Mouse (Mus musculus) MEL (cell line): ENCODE results near the gene Dytn.
"Not testable (repeated sequence)": the region's sequence is repeated elsewhere in the genome, so short reads cannot be mapped to it uniquely, and the experiment has no call there.

Source experiments
- CTCF ChIP-seq, 3 experiments: IDR thresholded peaks in 2 of 3; conservative IDR thresholded peaks in 1 of 3; 2 replicates each; pipeline ENCODE4 v1.5.1; 2011 to 2012; ENCODE audit warnings: low read length in 3 of 3, low read depth in 2 of 3, mild to moderate bottlenecking in 2 of 3, improper control_type of control experiment in 1 of 3, inconsistent platforms in 1 of 3, mixed read lengths in 1 of 3, moderate library complexity in 1 of 3; ENCODE audit not compliant: control insufficient read depth in 1 of 3, insufficient read depth in 1 of 3, poor library complexity in 1 of 3, severe bottlenecking in 1 of 3
- E2F4 ChIP-seq: IDR thresholded peaks from 2 replicates; pipeline ENCODE4 v1.6.1; 2011; ENCODE audit warnings: low read depth, low read length, improper control_type of control experiment, borderline replicate concordance
- EP300 ChIP-seq, 2 experiments: IDR thresholded peaks; 2 replicates each; pipeline ENCODE4 v1.6.1; 2011; ENCODE audit warnings: improper control_type of control experiment in 2 of 2, low read length in 2 of 2, low read depth in 1 of 2, mild to moderate bottlenecking in 1 of 2
- MXI1 ChIP-seq: IDR thresholded peaks from 2 replicates; pipeline ENCODE4 v1.6.1; 2011; ENCODE audit warnings: mild to moderate bottlenecking, low read depth, low read length, improper control_type of control experiment
- POLR2AphosphoS2 ChIP-seq: IDR thresholded peaks from 2 replicates; pipeline ENCODE4 v1.6.1; 2011; ENCODE audit warnings: low read length, improper control_type of control experiment

DNA sequence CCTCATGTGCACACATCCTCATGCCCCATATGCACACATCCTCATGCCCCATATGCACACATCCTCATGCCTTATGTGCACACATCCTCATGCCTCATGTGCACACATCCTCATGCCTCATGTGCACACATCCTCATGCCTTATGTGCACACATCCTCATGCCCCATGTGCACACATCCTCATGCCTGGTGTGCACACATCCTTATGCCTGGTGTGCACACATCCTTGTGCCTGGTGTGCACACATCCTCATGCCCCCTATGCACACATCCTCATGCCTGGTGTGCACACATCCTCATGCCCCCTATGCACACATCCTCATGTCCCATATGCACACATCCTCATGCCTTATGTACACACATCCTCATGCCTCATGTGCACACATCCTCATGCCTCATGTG is 56.3 kb downstream of the Dytn start:
- not testable (repeated sequence) for TF ChIP-seq EP300 (IDR thresholded peaks at IDR 0.05; ENCODE audit: low read depth in 1 of 2, low read length in 2 of 2); E2F4; CTCF (IDR thresholded peaks at IDR 0.05 in 2 of 3, conservative IDR thresholded peaks at IDR 0.05 in 1 of 3; ENCODE audit: control insufficient read depth in 1 of 3, insufficient read depth in 1 of 3, low read depth in 2 of 3, low read length in 3 of 3, poor library complexity in 1 of 3, severe bottlenecking in 1 of 3); POLR2AphosphoS2; MXI1
